Mouse (Mus musculus) myocyte (in vitro differentiated cells): ENCODE results near the gene Man1b1.

Source experiments
- MAX ChIP-seq: IDR thresholded peaks from one replicate; pipeline ENCODE4 v1.6.1; 2011; ENCODE audit warnings: low read depth, mild to moderate bottlenecking, control low read depth
- POLR2A ChIP-seq: IDR thresholded peaks from one replicate; pipeline ENCODE4 v1.6.1; 2011; ENCODE audit warnings: low read depth, mild to moderate bottlenecking, control low read depth, moderate library complexity; ENCODE audit not compliant: insufficient read length

GRCm38 (mm10) chr2:25365091-25365761 is 33.1 kb downstream of the Man1b1 start, which contains the start of gene Uap1l1:
- no peak for TF ChIP-seq MAX
- peak; percentile 97 for TF ChIP-seq POLR2A
